Mouse (Mus musculus) CH12.LX (cell line): Measurements from ENCODE around the gene Ppfia3. TPM values are rescaled to one million over a fixed set of nuclear protein-coding genes. Genes with fewer than 3 reads are reported as not detected.

Experiments
- DNase-seq: peaks from one replicate; pipeline ENCODE4 v3.0.0-alpha.2; 2013; ENCODE audit errors: extremely low read depth
- H3K27ac ChIP-seq: 2 replicates; pipeline ENCODE4 v1.5.1; 2012; ENCODE audit warnings: low read depth, mild to moderate bottlenecking, control low read depth, moderate library complexity; ENCODE audit not compliant: insufficient read depth
- H3K27me3 ChIP-seq: replicated peaks from 2 replicates; pipeline ENCODE3; 2012; ENCODE audit warnings: inconsistent platforms
- H3K36me3 ChIP-seq, 2 experiments: replicated peaks in 1 of 2; 2 replicates each; pipeline versions ENCODE3 to v1.6.1; 2012; ENCODE audit warnings: inconsistent platforms in 1 of 2, low read length in 1 of 2, mild to moderate bottlenecking in 1 of 2, mixed read lengths in 1 of 2, moderate library complexity in 1 of 2; ENCODE audit not compliant: control insufficient read depth in 1 of 2, insufficient read depth in 1 of 2
- H3K4me1 ChIP-seq, 2 experiments: 2 replicates each; pipeline ENCODE4 v1.6.1; 2012; ENCODE audit warnings: inconsistent platforms in 1 of 2, moderate library complexity in 1 of 2; ENCODE audit not compliant: insufficient read depth in 2 of 2, control insufficient read depth in 1 of 2
- H3K4me2 ChIP-seq: 2 replicates; pipeline ENCODE4 v1.6.1; 2012; ENCODE audit warnings: low read depth, mild to moderate bottlenecking, control low read depth; ENCODE audit not compliant: poor library complexity, insufficient read depth, severe bottlenecking
- H3K4me3 ChIP-seq, 3 experiments: fragments of 150-350 bp in 1 of 3; sonication (generic) in 1 of 3; replicated peaks in 1 of 3; 2 replicates each; pipeline versions ENCODE3 to v1.5.1; 2011 to 2012; ENCODE audit warnings: low read depth in 2 of 3, low read length in 2 of 3, mild to moderate bottlenecking in 2 of 3, moderate library complexity in 2 of 3, control low read depth in 1 of 3, improper control_type of control experiment in 1 of 3, inconsistent platforms in 1 of 3, mixed read lengths in 1 of 3; ENCODE audit not compliant: poor library complexity in 1 of 3
- H3K79me2 ChIP-seq: replicated peaks from 2 replicates; pipeline ENCODE4 v1.6.1; 2012; ENCODE audit warnings: mild to moderate bottlenecking, moderate library complexity; ENCODE audit not compliant: control insufficient read depth, poor library complexity, insufficient read depth, severe bottlenecking; ENCODE audit errors: extremely low read depth
- H3K9ac ChIP-seq: 2 replicates; pipeline ENCODE4 v1.6.1; 2012; ENCODE audit warnings: low read depth, mild to moderate bottlenecking, control low read depth, moderate library complexity; ENCODE audit not compliant: insufficient read depth
- H3K9me3 ChIP-seq: replicated peaks from 2 replicates; pipeline ENCODE3; 2012; ENCODE audit warnings: low read length, inconsistent platforms, mixed read lengths
- BHLHE40 ChIP-seq: IDR thresholded peaks from 2 replicates; pipeline ENCODE4 v1.6.1; 2011; ENCODE audit warnings: mild to moderate bottlenecking, low read depth, low read length, improper control_type of control experiment
- CHD2 ChIP-seq: IDR thresholded peaks from 2 replicates; pipeline ENCODE4 v1.6.1; 2011; ENCODE audit warnings: low read length, improper control_type of control experiment
- CTCF ChIP-seq, 2 experiments: IDR thresholded peaks in 1 of 2; conservative IDR thresholded peaks in 1 of 2; 2 replicates each; pipeline ENCODE4 v1.5.1; 2011 to 2012; ENCODE audit warnings: low read depth in 2 of 2, low read length in 2 of 2, improper control_type of control experiment in 1 of 2, inconsistent platforms in 1 of 2, mild to moderate bottlenecking in 1 of 2, moderate library complexity in 1 of 2
- EP300 ChIP-seq: IDR thresholded peaks from 2 replicates; pipeline ENCODE4 v1.6.1; 2011; ENCODE audit warnings: low read length, improper control_type of control experiment
- ETS1 ChIP-seq: conservative IDR thresholded peaks from 2 replicates; pipeline ENCODE4 v1.6.1; 2012; ENCODE audit warnings: low read depth, mild to moderate bottlenecking, inconsistent platforms, low read length, improper control_type of control experiment, moderate library complexity
- GABPA ChIP-seq: IDR thresholded peaks from 2 replicates; pipeline ENCODE4 v1.6.1; 2012; ENCODE audit warnings: low read depth, low read length, improper control_type of control experiment, inconsistent platforms; ENCODE audit not compliant: insufficient replicate concordance
- HCFC1 ChIP-seq: IDR thresholded peaks from 2 replicates; pipeline ENCODE4 v1.6.1; 2012; ENCODE audit warnings: low read depth, mild to moderate bottlenecking, inconsistent platforms, low read length, improper control_type of control experiment
- MAZ ChIP-seq: IDR thresholded peaks from 2 replicates; pipeline ENCODE4 v1.6.1; 2012; ENCODE audit warnings: low read depth, mild to moderate bottlenecking, inconsistent platforms, low read length, improper control_type of control experiment, moderate library complexity
- MEF2A ChIP-seq: IDR thresholded peaks from 2 replicates; pipeline ENCODE4 v1.6.1; 2014; ENCODE audit warnings: low read depth, mild to moderate bottlenecking, inconsistent platforms, low read length, improper control_type of control experiment, borderline replicate concordance
- MXI1 ChIP-seq: IDR thresholded peaks from 2 replicates; pipeline ENCODE4 v1.6.1; 2011; ENCODE audit warnings: mild to moderate bottlenecking, low read depth, low read length, improper control_type of control experiment
- PAX5 ChIP-seq: IDR thresholded peaks from 2 replicates; pipeline ENCODE4 v1.6.1; 2012; ENCODE audit warnings: low read length, inconsistent platforms, mixed read lengths
- POLR2A ChIP-seq: IDR thresholded peaks from 2 replicates; pipeline ENCODE4 v1.6.1; 2011; ENCODE audit warnings: low read depth, mild to moderate bottlenecking, improper control_type of control experiment, low read length
- RAD21 ChIP-seq: IDR thresholded peaks from 2 replicates; pipeline ENCODE4 v1.6.1; 2011; ENCODE audit warnings: low read depth, mild to moderate bottlenecking, low read length, improper control_type of control experiment, moderate library complexity
- SIN3A ChIP-seq: IDR thresholded peaks from 2 replicates; pipeline ENCODE4 v1.6.1; 2012; ENCODE audit warnings: low read length, improper control_type of control experiment, inconsistent platforms
- TCF12 ChIP-seq: IDR thresholded peaks from 2 replicates; pipeline ENCODE4 v1.6.1; 2014; ENCODE audit warnings: low read depth, mild to moderate bottlenecking, inconsistent platforms, low read length, improper control_type of control experiment
- UBTF ChIP-seq: IDR thresholded peaks from 2 replicates; pipeline ENCODE4 v1.6.1; 2012; ENCODE audit warnings: low read depth, mild to moderate bottlenecking, inconsistent platforms, low read length, improper control_type of control experiment, moderate library complexity
- USF1 ChIP-seq: IDR thresholded peaks from 2 replicates; pipeline ENCODE4 v1.6.1; 2014; ENCODE audit warnings: low read depth, mild to moderate bottlenecking, inconsistent platforms, low read length, improper control_type of control experiment
- USF2 ChIP-seq: conservative IDR thresholded peaks from 2 replicates; pipeline ENCODE4 v1.6.1; 2011; ENCODE audit warnings: low read depth, low read length, improper control_type of control experiment
- ZMIZ1 ChIP-seq: IDR thresholded peaks from 2 replicates; pipeline ENCODE4 v1.6.1; 2012; ENCODE audit warnings: low read depth, mild to moderate bottlenecking, inconsistent platforms, low read length, improper control_type of control experiment
- dilution Hi-C: fragments of 300-500 bp; cut with MboI; formaldehyde crosslinking; loops from 2 replicates; pipeline ENCODE4 v1.14.3; 2020; ENCODE audit warnings: low sequenced_read_pairs; ENCODE audit not compliant: extremely low pct_unique_long_range_greater_than_20kb, extremely low pct_ligation_motif_present
- in situ Hi-C: fragments of 300-500 bp; cut with MboI; formaldehyde crosslinking; loops from 3 replicates; pipeline ENCODE4 v1.14.3; 2019; ENCODE audit warnings: low sequenced_read_pairs, low pct_ligation_motif_present, low pct_unique_long_range_greater_than_20kb, mixed read lengths
- polyA plus RNA-seq: library from polyadenylated mRNA; unstranded; fragments of >175 nt; gene quantifications from 2 replicates; pipeline ENCODE4 v1.2.1, GENCODE M21; 2012; ENCODE audit warnings: low read depth; ENCODE audit not compliant: insufficient read length
- total RNA-seq, 2 experiments: library from RNA; depleted of rRNA; stranded (reverse); fragments of 300-350 nt in 1 of 2; fragments of >200 nt in 1 of 2; gene quantifications; 2 replicates each; pipeline ENCODE4 v1.2.3; 2012 to 2014

Ppfia3 gene
- total and polyA plus RNA-seq, 3 experiments = 0.21 to 1.9 (median 0.61) TPM

- H3K36me3 ChIP-seq = peaks cover 29 to 58% of the 10 kb centered on the region in 2 experiments
- peaks cover 23% of the 10 kb centered on the region for H3K27me3 ChIP-seq
- H3K9ac ChIP-seq = no peak overlapping the region
- no peak overlapping the region for H3K4me2 ChIP-seq
- no peak overlapping the region for H3K27ac ChIP-seq
- dilution Hi-C loops = no loop called here
- H3K79me2 ChIP-seq = no peaks in the 10 kb centered on the region
- TF ChIP-seq UBTF (no peak), TCF12 (no peak), USF2 (no peak), BHLHE40 (no peak)
- H3K9me3 ChIP-seq = no peaks in the 10 kb centered on the region
- peaks cover 6 to 16% of the 10 kb centered on the region in 2 experiments for H3K4me1 ChIP-seq
- DNase-seq = no peak
- in situ Hi-C loops = no loop called here
- no peak overlapping the region for H3K4me3 ChIP-seq
Measured at GRCm38 (mm10) chr7:45369022-45369745, 2.4 kb upstream of the Ppfia3 start.

- no peak for TF ChIP-seq HCFC1
- TF ChIP-seq EP300 = no peak
- TF ChIP-seq ZMIZ1 = no peak
- no peak for TF ChIP-seq CHD2
- no peak for TF ChIP-seq RAD21
- TF ChIP-seq MAZ = no peak
- no peak for TF ChIP-seq MXI1
- no peak for TF ChIP-seq PAX5
- TF ChIP-seq MEF2A = no peak
- no peak for TF ChIP-seq USF1
- no peak for TF ChIP-seq POLR2A
- TF ChIP-seq SIN3A = no peak
- no peak for TF ChIP-seq ETS1
- no peak for TF ChIP-seq GABPA
- TF ChIP-seq CTCF (conservative IDR thresholded peaks at IDR 0.05 in 1 of 2, IDR thresholded peaks at IDR 0.05 in 1 of 2; ENCODE audit: low read depth in 2 of 2, low read length in 2 of 2) = no peak
- TF ChIP-seq, all 38 proteins: peak for 0
- Histone ChIP-seq H3K79me2 (no peaks in the 10 kb centered on the region), H3K36me3 (peaks cover 21 to 48% of the 10 kb centered on the region in 2 experiments), H3K9ac (peak overlapping the region; percentile 30), H3K9me3 (no peaks in the 10 kb centered on the region), H3K4me2 (no peak overlapping the region), H3K27ac (no peak overlapping the region), H3K27me3 (peaks cover 32% of the 10 kb centered on the region), H3K4me3 (peak overlapping the region in 1 of 3 experiments; percentile 56), H3K4me1 (peaks cover 6 to 16% of the 10 kb centered on the region in 2 experiments)
- dilution Hi-C loops (no loop called here), in situ Hi-C loops (no loop called here)
- no peak for DNase-seq
Measured at GRCm38 (mm10) chr7:45368178-45368577, 1.4 kb upstream of the Ppfia3 start.
